Mouse (Mus musculus) Muller cell, postnatal 12 days (primary cell): ENCODE data around the gene Olfr1214.
"Not testable (repeated sequence)": the region's sequence is repeated elsewhere in the genome, so short reads cannot be mapped to it uniquely, and the experiment has no call there.

Experiments
- DNase-seq: peaks from one replicate; pipeline ENCODE4 v3.0.0-alpha.2; 2015; ENCODE audit errors: inconsistent ontology term

The Olfr1214 gene

DNA sequence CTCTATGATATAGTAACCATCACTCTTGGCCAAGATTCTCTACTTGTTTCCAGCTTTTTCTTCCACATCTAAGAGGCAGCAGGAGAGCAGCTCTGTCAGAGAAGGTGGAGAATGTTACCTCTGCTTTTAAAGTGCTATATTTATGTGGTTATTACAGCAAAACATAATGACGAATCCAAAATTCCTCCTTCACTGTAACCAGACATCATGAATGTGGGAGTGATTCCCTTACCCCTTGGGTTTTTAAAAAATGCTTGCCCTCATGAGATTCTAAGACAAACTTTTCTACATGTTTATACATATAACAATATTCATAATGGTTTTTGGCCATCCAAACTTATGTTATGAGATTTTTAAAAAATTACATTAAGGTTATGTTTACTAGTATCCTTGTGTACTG is at the start of gene Olfr1214:
Gene Olfr1214, minus strand, starts transcription at position 101 of the 400 bp plus-strand sequence.
- DNase-seq: no peak

- no peak for DNase-seq
These were observed 39.5 kb upstream of the Olfr1214 start, which contains the start of gene Olfr1217 for GRCm38 (mm10) chr2:89031965-89032364. TSS of gene Olfr1217 (minus strand) at chr2:89032065.

GRCm38 (mm10) chr2:89021436-89021835 is 29.0 kb upstream of the Olfr1214 start:
- not testable (repeated sequence) for DNase-seq

GRCm38 (mm10) chr2:89018240-89018639 is 25.8 kb upstream of the Olfr1214 start, which contains the start of gene Olfr1216:
TSS of gene Olfr1216 (minus strand) at chr2:89018340.
- no peak for DNase-seq

GRCm38 (mm10) chr2:89006873-89007272 is 14.4 kb upstream of the Olfr1214 start, which contains the start of gene Olfr1215:
TSS of gene Olfr1215 (minus strand) at chr2:89006973.
- DNase-seq: no peak

GRCm38 (mm10) chr2:88980181-88980580 is 12.3 kb downstream of the Olfr1214 start, which contains the start of gene Gm13762:
TSS of gene Gm13762 (minus strand) at chr2:88980281.
- no peak for DNase-seq

DNA sequence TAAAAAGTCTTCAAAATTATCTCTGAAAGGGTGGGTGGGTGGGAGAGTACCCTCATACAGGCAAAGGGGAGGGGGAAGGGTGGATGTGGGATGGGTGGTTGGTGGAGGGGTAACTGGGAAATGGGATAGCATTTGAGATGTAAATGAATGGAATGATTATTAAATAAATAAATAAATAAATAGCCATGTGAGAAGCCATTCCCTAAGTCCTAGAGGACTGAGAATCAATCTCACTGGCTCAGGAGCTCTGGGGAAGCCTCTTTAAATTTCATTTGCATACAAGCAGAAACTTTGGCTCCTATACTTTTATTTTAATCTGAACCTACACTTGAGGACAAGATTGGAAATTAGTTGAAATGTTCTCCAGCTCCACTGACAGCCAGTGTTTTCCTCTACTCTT is 38.8 kb downstream of the Olfr1214 start, which contains the start of gene Olfr1212:
Gene Olfr1212, plus strand, starts transcription at position 301 of the 400 bp plus-strand sequence.
- DNase-seq: no peak

DNA sequence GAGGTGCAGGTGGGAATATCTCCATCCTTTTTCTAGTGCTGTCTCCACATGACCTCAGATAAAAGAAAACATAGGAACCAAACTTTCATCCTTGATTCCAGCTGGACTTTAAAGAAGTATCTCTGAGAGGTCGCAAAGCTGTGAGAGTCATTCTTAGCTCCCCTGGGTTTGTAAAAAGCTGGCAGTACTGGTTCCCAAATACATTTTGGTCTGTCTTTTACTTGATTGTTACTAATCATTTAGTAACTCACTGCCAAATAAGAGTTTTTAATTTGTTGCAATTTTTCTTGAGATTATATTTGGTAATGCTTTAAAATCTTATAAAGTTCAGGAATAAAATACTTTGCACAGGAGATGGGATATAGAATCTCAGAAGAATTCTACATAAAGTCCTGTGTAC is 54.4 kb downstream of the Olfr1214 start, which contains the start of gene Olfr1211:
Gene Olfr1211, minus strand, starts transcription at position 101 of the 400 bp plus-strand sequence.
- DNase-seq: no peak
